Mouse (Mus musculus): ENCODE results near the gene Olfr1163.
"Not testable (repeated sequence)": the region's sequence is repeated elsewhere in the genome, so short reads cannot be mapped to it uniquely, and the experiment has no call there.

The Olfr1163 gene

DNA sequence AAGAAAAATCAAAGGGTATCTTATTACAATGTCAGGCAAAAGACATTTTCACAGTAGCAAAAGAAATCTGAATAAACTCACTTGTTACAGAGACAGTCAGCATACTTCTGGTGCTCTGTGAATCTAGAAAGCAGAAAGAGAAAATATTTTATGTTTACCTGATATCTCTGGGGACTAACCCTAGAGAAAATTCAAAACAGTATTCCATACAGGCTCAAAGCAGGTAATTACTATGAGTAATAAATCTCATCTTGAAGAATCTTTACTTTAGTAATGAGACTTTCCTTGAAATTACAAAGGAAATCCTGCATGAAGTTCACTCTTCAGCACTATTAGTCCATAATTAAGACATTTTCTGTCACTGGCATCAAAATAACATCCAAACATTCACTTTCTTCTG lies at the start of gene Olfr1163:
Gene Olfr1163 (minus strand): TSS at position 101 of the 400 bp plus-strand sequence.
- in situ Hi-C loops (cut with MboI, MseI), result loop anchor here in 1 of 2 experiments (10.0 kb wide), 1 partner anchor 803 kb away; no protein-coding TSS in a partner anchor

DNA sequence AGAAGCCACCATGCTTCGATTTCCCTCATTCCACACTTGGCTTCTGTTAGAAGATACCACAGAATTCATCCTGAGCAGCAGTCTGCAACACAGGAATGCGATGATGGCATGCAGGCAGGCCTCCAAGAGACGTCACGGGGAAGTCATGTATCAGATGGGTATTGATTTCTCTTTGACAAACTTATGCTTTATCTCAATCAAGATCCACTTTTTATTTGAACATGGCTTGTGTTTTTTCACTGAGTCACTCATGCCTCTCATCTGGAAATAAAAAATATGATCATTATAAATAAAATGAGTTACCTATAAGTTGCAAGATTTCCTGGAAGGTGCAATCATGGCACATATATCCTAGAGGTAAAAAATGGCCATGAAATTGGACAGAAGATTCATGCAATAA lies 22.2 kb upstream of the Olfr1163 start, which contains the start of gene Olfr1164:
Gene Olfr1164 (minus strand): TSS at position 101 of the 400 bp plus-strand sequence.
- in situ Hi-C loops (cut with MboI, MseI), result no loop called here

DNA sequence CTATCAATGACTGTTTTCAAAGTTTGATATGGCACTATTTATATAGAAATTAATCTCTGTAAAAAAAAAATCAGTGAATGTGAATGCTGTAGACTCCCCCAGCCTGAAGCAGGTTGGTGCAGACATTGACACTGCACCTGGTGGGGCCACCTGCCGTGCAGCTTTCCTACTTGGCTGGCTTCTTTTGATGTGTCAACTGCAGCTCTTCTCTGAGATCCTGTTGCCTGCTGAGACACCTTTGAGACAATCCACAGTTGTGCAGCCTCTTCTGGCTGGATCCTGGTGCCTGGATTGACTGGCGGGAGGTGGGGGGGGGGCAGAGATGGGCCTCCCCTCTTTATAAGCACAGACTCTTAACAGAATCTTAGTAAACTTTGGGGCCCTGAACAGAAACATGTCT lies 8.0 kb downstream of the Olfr1163 start:
- in situ Hi-C loops (cut with MboI, MseI), result no loop called here

DNA sequence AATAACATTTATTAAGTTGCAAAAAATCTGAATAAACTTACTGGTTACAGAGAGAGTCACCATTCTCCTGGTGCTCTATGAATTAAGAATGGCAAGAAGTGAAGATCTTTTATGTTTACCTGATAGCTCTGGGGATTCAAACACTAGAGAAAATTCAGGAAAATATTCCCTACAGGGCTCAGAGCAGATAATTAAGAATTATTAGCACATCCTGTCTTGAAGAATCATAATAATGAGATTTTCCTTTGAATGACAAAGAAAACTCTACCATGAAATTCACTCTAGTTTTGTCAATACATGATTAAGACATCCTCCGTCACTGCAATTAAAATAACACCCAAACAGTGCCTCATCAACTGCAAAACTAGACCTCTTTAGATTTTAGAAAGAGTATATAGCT lies 20.6 kb downstream of the Olfr1163 start, which contains the start of gene Olfr1162:
Gene Olfr1162 (minus strand): TSS at position 101 of the 400 bp plus-strand sequence.
- in situ Hi-C loops (cut with MboI, MseI), result no loop called here

DNA sequence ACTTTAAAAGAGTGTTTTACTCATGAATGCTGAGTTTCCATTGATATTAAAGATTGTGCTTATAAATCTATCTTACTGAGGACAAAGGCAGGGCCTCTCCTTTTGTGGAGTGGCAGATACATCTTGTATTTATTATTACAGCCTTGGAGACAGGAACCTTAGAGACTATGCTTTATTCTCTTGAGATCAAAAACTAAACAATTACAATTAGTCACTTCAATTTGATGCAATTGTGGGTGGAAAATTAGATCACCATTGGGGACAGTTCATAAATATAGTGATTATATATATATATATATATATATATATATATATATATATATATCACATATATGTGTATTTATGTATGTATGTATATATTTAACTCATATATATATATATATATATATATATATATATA lies 34.0 kb downstream of the Olfr1163 start, which contains the start of gene Olfr73:
Gene Olfr73 (minus strand): TSS at position 101 of the 400 bp plus-strand sequence.
- in situ Hi-C loops (cut with MboI, MseI), result no loop called here

DNA sequence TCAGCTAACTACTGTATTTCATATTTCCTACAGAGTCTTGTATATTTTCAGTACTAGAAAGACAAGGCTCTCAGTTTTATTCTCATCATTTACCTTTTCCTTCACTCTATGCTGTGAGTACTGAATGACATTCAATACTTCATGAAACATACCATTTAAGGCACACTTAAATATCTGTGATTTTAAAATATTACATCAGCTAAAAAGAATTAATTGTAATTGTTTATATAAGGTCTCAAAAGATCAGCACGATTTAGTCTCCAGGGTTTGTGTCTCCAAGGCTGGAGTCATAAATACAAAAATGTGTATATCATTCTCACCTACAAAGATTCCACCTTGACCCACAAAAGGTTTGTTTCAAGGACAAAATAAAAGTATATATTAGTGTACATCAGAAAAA lies 49.2 kb downstream of the Olfr1163 start, which contains the start of gene Olfr1161:
Gene Olfr1161 (plus strand): TSS at position 301 of the 400 bp plus-strand sequence.
- in situ Hi-C loops (cut with MboI, MseI), result not testable (repeated sequence)
